Mouse (Mus musculus): ENCODE measurements at regions not wholly inside any gene's neighbourhood (a gene's known extent, or its start where the extent isn't known, plus 50 kb on each side); places are given as distances from the start of the nearest gene placed in this dataset.
A peak's percentile ranks its signal among the peaks of the same experiment; 100 is the strongest.

- Histone ChIP-seq H3K27me3 (replicated peaks) (no peaks in the 10 kb centered on the region), H3K4me3 (no peak overlapping the region), H3K36me3 (no peaks in the 10 kb centered on the region), H3K9me3 (no peaks in the 10 kb centered on the region), H3K4me1 (no peaks in the 10 kb centered on the region), H3K4me2 (replicated peaks) (no peak overlapping the region), H3K27ac (no peak overlapping the region), H3K9ac (no peak overlapping the region)
- no peak for ATAC-seq (ENCODE audit: low FRiP score, low read depth)
- 83% methylated on average over 8 of the region's 8 CpGs for WGBS
These were observed 131.8 kb downstream of the Tshz3 start for GRCm38 (mm10) chr7:36829710-36830109.

- H3K4me2 ChIP-seq (replicated peaks): no peak overlapping the region
- no peaks in the 10 kb centered on the region for H3K9me3 ChIP-seq
- H3K4me3 ChIP-seq: no peak overlapping the region
- no peak for ATAC-seq (ENCODE audit: low FRiP score, low read depth)
- WGBS: 84% methylated on average over 2 of the region's 2 CpGs
- H3K27ac ChIP-seq: no peak overlapping the region
- H3K9ac ChIP-seq: no peak overlapping the region
- H3K4me1 ChIP-seq: no peaks in the 10 kb centered on the region
- H3K27me3 ChIP-seq (replicated peaks): no peaks in the 10 kb centered on the region
- no peaks in the 10 kb centered on the region for H3K36me3 ChIP-seq
These were observed 132.2 kb downstream of the Tshz3 start for GRCm38 (mm10) chr7:36830155-36830554.

GRCm38 (mm10) chr7:36848279-36848678 is 150.4 kb downstream of the Tshz3 start:
- H3K27me3 ChIP-seq (replicated peaks): no peaks in the 10 kb centered on the region
- H3K27ac ChIP-seq: no peak overlapping the region
- H3K9me3 ChIP-seq: no peaks in the 10 kb centered on the region
- WGBS: 76% methylated on average over 2 of the region's 2 CpGs
- no peak overlapping the region for H3K9ac ChIP-seq
- no peak overlapping the region for H3K4me2 ChIP-seq (replicated peaks)
- no peaks in the 10 kb centered on the region for H3K36me3 ChIP-seq
- no peak overlapping the region for H3K4me3 ChIP-seq
- ATAC-seq (ENCODE audit: low FRiP score, low read depth): no peak
- 0 out of 2 replicates have a peak, but pooled peaks cover 8% of the 10 kb centered on the region for H3K4me1 ChIP-seq

GRCm38 (mm10) chr7:36851275-36851889 is 153.5 kb downstream of the Tshz3 start:
- H3K9me3 ChIP-seq: no peaks in the 10 kb centered on the region

GRCm38 (mm10) chr7:36854308-36854707 is 156.4 kb downstream of the Tshz3 start:
- no peaks in the 10 kb centered on the region for H3K27me3 ChIP-seq (replicated peaks)
- H3K9ac ChIP-seq: no peak overlapping the region
- H3K9me3 ChIP-seq: no peaks in the 10 kb centered on the region
- ATAC-seq (ENCODE audit: low FRiP score, low read depth): no peak
- H3K4me1 ChIP-seq: no peaks in the 10 kb centered on the region
- H3K27ac ChIP-seq: no peak overlapping the region
- H3K4me2 ChIP-seq (replicated peaks): no peak overlapping the region
- no peak overlapping the region for H3K4me3 ChIP-seq
- no peaks in the 10 kb centered on the region for H3K36me3 ChIP-seq

More at GRCm38 (mm10) chr7:36851275-36851889, 153.5 kb downstream of the Tshz3 start:
- Histone ChIP-seq H3K36me3 (no peaks in the 10 kb centered on the region), H3K4me3 (no peak overlapping the region), H3K4me1 (0 out of 2 replicates have a peak, but pooled peaks cover 8% of the 10 kb centered on the region), H3K27me3 (replicated peaks) (no peaks in the 10 kb centered on the region), H3K9ac (no peak overlapping the region), H3K27ac (no peak overlapping the region), H3K4me2 (replicated peaks) (no peak overlapping the region)
- 82% methylated on average over 4 of the region's 4 CpGs for WGBS
- no peak for ATAC-seq (ENCODE audit: low FRiP score, low read depth)

- Histone ChIP-seq H3K36me3 (no peaks in the 10 kb centered on the region), H3K4me3 (no peak overlapping the region), H3K9me3 (no peaks in the 10 kb centered on the region), H3K27ac (no peak overlapping the region), H3K4me2 (replicated peaks) (no peak overlapping the region), H3K9ac (no peak overlapping the region), H3K4me1 (no peaks in the 10 kb centered on the region), H3K27me3 (replicated peaks) (no peaks in the 10 kb centered on the region)
- no peak for ATAC-seq (ENCODE audit: low FRiP score, low read depth)
- 96% methylated on average over 7 of the region's 7 CpGs for WGBS
These were observed 161.5 kb downstream of the Tshz3 start for GRCm38 (mm10) chr7:36859428-36859827.

- Histone ChIP-seq H3K4me1 (no peaks in the 10 kb centered on the region), H3K9ac (no peak overlapping the region), H3K9me3 (no peaks in the 10 kb centered on the region), H3K27ac (no peak overlapping the region), H3K4me3 (no peak overlapping the region), H3K4me2 (replicated peaks) (no peak overlapping the region), H3K27me3 (replicated peaks) (no peaks in the 10 kb centered on the region), H3K36me3 (no peaks in the 10 kb centered on the region)
- no peak for ATAC-seq (ENCODE audit: low FRiP score, low read depth)
- WGBS: 89% methylated on average over 7 of the region's 7 CpGs
These were observed 164.6 kb downstream of the Tshz3 start for GRCm38 (mm10) chr7:36862481-36862880.

- ATAC-seq (ENCODE audit: low FRiP score, low read depth): no peak
- Histone ChIP-seq H3K4me3 (no peak overlapping the region), H3K27me3 (replicated peaks) (no peaks in the 10 kb centered on the region), H3K4me1 (no peaks in the 10 kb centered on the region), H3K9me3 (no peaks in the 10 kb centered on the region), H3K27ac (no peak overlapping the region), H3K9ac (no peak overlapping the region), H3K4me2 (replicated peaks) (no peak overlapping the region), H3K36me3 (no peaks in the 10 kb centered on the region)
- whole genome bisulfite sequencing: 93% methylated on average over 5 of the region's 5 CpGs
These were observed 165.8 kb downstream of the Tshz3 start for GRCm38 (mm10) chr7:36863745-36864144.

- 78% methylated on average over 4 of the region's 4 CpGs for WGBS
- H3K4me2 ChIP-seq (replicated peaks): no peak overlapping the region
- no peak for ATAC-seq (ENCODE audit: low FRiP score, low read depth)
These were observed 166.8 kb downstream of the Tshz3 start for GRCm38 (mm10) chr7:36864675-36865074.

GRCm38 (mm10) chr7:36866602-36867001 is 168.7 kb downstream of the Tshz3 start:
- no peak overlapping the region for H3K9ac ChIP-seq
- whole genome bisulfite sequencing: 75% methylated on average over 12 of the region's 12 CpGs
- no peaks in the 10 kb centered on the region for H3K27me3 ChIP-seq (replicated peaks)
- H3K4me1 ChIP-seq: no peaks in the 10 kb centered on the region
- no peak overlapping the region for H3K4me3 ChIP-seq
- ATAC-seq (ENCODE audit: low FRiP score, low read depth): no peak
- H3K36me3 ChIP-seq: no peaks in the 10 kb centered on the region
- no peaks in the 10 kb centered on the region for H3K9me3 ChIP-seq
- H3K27ac ChIP-seq: no peak overlapping the region
- no peak overlapping the region for H3K4me2 ChIP-seq (replicated peaks)

More at GRCm38 (mm10) chr7:36864675-36865074, 166.8 kb downstream of the Tshz3 start:
- Histone ChIP-seq H3K4me3 (no peak overlapping the region), H3K27ac (no peak overlapping the region), H3K4me1 (no peaks in the 10 kb centered on the region), H3K9ac (no peak overlapping the region), H3K27me3 (replicated peaks) (no peaks in the 10 kb centered on the region), H3K36me3 (no peaks in the 10 kb centered on the region), H3K9me3 (no peaks in the 10 kb centered on the region)

- ATAC-seq (ENCODE audit: low FRiP score, low read depth): no peak
- no peak overlapping the region for H3K27ac ChIP-seq
- 77% methylated on average over 5 of the region's 5 CpGs for WGBS
These were observed 176.1 kb downstream of the Tshz3 start for GRCm38 (mm10) chr7:36874004-36874403.

GRCm38 (mm10) chr7:36877686-36878085 is 179.8 kb downstream of the Tshz3 start:
- no peak for ATAC-seq (ENCODE audit: low FRiP score, low read depth)
- Histone ChIP-seq H3K27ac (0 out of 2 replicates have a peak overlapping the region, but pooled peaks have one; percentile 42), H3K9ac (no peak overlapping the region), H3K4me3 (no peak overlapping the region), H3K4me1 (peaks cover 25% of the 10 kb centered on the region), H3K4me2 (replicated peaks) (peak overlapping the region; percentile 37), H3K36me3 (no peaks in the 10 kb centered on the region), H3K27me3 (replicated peaks) (no peaks in the 10 kb centered on the region), H3K9me3 (no peaks in the 10 kb centered on the region)
- 9% methylated on average over 7 of the region's 7 CpGs for WGBS

More at GRCm38 (mm10) chr7:36874004-36874403, 176.1 kb downstream of the Tshz3 start:
- no peaks in the 10 kb centered on the region for H3K27me3 ChIP-seq (replicated peaks)
- H3K36me3 ChIP-seq: no peaks in the 10 kb centered on the region
- no peak overlapping the region for H3K4me2 ChIP-seq (replicated peaks)
- H3K9me3 ChIP-seq: no peaks in the 10 kb centered on the region
- no peak overlapping the region for H3K4me3 ChIP-seq
- H3K4me1 ChIP-seq: peaks cover 25% of the 10 kb centered on the region
- no peak overlapping the region for H3K9ac ChIP-seq

- H3K27me3 ChIP-seq (replicated peaks): no peaks in the 10 kb centered on the region
- WGBS: 60% methylated on average over 18 of the region's 18 CpGs
- no peaks in the 10 kb centered on the region for H3K36me3 ChIP-seq
- H3K4me1 ChIP-seq: peaks cover 16% of the 10 kb centered on the region
- no peak overlapping the region for H3K4me2 ChIP-seq (replicated peaks)
- ATAC-seq (ENCODE audit: low FRiP score, low read depth): no peak
- no peak overlapping the region for H3K27ac ChIP-seq
- no peak overlapping the region for H3K4me3 ChIP-seq
- H3K9me3 ChIP-seq: no peaks in the 10 kb centered on the region
- H3K9ac ChIP-seq: no peak overlapping the region
These were observed 195.0 kb downstream of the Tshz3 start for GRCm38 (mm10) chr7:36892776-36893500.
